Mouse (Mus musculus) fibroblast of lung, adult 2 months (primary cell): ENCODE results near the gene Nat8f4.
"Not testable (repeated sequence)": the region's sequence is repeated elsewhere in the genome, so short reads cannot be mapped to it uniquely, and the experiment has no call there.

Source experiments
- DNase-seq: peaks from one replicate; pipeline ENCODE4 v3.0.0-alpha.2; 2011; ENCODE audit warnings: low read depth

Gene Nat8f4

GRCm38 (mm10) chr6:85898596-85899475, 5.8 kb downstream of the Nat8f4 start:
- peak; percentile 43 for DNase-seq

DNA sequence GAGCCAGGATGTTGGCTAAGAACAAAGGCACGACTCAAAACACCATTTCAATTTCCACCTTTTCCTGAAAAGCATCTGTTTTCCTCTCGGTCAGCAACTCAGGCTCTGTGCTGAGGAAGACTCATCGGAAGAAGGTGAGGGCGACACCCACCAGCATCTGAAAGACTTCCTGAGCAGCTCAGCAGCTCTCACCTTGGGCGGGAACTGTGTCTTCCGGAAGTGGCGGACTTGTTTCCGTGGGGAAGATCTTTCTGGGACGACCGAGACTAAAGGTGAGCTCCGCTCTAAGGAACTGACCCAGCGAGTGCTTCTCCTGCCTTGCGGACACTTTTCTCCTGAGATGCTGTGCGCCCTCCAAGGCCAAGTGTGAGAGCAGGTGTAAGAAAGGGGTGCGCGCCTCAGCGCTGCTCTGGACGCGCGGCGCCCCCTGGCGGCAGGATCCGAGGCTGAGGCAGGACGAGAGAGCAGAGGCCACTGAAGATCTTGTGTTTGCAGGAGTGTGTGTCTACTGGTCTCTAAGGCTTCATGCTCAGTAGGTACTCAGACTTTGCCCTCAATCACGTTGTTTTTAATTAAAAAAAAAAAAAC, 9.5 kb downstream of the Nat8f4 start:
- not testable (repeated sequence) for DNase-seq

- no peak for DNase-seq
Observed at GRCm38 (mm10) chr6:85888961-85889360, 15.7 kb downstream of the Nat8f4 start.

GRCm38 (mm10) chr6:85884311-85884710, 20.4 kb downstream of the Nat8f4 start:
- DNase-seq, result no peak

- not testable (repeated sequence) for DNase-seq
Observed at GRCm38 (mm10) chr6:85883246-85883645, 21.4 kb downstream of the Nat8f4 start.

- not testable (repeated sequence) for DNase-seq
Observed at GRCm38 (mm10) chr6:85869006-85869405, 35.7 kb downstream of the Nat8f4 start, which contains the start of gene Nat8f2. Nat8f2 (minus strand) TSS chr6:85869158.

DNA sequence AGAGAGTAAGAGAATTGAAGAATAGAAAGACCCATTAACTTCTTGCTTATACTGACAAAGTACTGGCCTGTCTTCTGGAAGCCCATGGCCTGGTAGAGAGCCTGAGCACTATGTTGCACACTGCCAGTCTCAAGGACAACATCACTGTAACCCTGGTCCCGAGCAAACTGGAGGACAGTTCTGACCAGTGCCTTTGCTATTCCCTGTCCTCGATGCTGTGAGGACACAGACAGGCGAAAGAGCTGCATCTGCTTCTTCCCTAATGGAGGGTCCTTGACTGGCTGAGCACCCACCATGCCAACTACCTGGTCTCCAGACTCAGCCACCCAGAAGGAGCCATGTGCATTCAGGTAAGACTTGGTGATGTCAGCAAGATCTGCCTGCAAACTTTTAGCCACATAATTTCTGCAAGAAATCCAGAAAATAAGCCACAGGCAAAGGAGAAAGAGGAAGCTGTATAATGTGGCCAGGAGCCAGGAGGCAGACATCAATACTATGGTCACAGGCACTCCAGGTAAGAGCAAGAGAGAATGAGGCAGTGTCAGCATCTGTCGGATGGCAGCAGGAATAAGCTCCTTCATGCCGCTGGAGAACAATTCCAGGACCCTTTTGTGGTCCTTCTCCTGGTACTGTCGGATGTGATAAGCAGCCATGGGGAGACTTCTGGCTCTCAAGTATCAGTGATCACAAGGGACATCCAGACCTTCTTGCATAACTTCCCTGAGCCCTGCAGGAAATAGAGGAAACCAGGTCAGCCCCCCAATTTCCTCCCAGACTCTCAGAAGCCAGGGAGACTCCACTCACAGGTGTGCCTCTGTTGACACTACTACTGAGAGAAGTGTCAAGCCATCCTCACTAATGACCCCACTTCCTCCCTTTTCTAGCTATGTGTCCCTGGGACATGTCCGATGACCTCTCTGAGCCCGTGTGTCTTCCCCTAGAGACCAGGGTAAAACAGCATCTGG, 36.7 kb downstream of the Nat8f4 start:
- no peak for DNase-seq

DNA sequence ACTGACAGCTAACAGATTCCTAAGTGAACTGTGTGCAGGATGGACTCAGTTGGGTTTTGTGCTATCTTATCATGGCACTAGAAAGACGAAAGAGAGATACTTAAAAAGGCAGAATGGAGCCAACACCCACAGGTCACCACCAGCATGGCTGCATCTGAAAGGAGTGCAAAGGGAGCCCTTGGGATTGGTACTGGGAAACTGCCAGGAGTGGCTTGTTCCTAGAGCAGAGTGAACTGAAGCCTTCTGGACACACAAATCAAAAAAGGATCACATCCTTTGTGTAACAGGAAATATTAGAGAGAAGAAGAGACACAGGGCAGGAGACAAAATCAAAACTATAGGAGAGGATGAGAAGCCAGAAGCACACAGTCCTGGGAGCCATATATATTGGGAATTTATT, 37.7 kb downstream of the Nat8f4 start:
- not testable (repeated sequence) for DNase-seq

- DNase-seq, result not testable (repeated sequence)
Observed at GRCm38 (mm10) chr6:85866166-85866565, 38.5 kb downstream of the Nat8f4 start.

GRCm38 (mm10) chr6:85864900-85865639, 39.6 kb downstream of the Nat8f4 start:
- DNase-seq, result peak; percentile 71

DNA sequence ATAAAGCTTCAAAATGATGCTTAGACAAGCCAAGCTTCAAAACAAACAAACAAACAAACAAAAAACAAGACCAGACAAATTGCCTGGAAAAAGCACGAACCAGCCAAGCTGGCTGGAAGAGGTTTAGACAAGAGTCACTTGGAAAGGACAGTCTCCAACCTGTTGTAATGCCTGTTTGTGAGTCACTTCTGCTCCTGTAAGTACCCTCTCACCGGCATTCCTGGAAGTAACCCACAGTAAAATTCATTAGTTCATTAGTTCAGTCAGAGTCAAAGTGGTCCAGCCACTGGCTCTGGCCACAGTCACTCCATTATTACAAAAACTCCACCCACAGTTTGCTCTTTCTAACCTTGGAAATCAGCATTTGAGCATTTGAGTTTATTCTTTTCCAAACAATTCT, 40.8 kb downstream of the Nat8f4 start:
- no peak for DNase-seq

- DNase-seq, result no peak
Observed at GRCm38 (mm10) chr6:85863136-85863535, 41.5 kb downstream of the Nat8f4 start.

DNA sequence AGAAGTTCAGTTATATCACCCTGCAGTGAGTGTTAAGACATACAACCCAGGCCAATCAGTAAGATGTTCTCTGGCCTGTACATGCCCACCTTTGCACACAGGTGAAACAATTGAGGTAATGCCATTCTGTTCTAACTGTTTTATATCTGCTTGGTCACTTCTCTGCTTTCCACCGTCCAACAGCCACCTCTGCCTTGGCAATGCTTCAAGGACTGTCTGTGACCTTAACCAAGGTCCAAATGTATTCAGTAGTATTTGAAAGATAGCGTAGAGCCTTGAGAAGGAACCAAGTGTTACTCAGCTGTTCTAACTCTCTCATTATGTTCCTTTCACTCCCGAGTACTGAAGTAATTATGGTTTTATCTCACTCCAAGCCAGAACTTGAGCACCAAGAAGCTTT, 42.1 kb downstream of the Nat8f4 start:
- no peak for DNase-seq

DNA sequence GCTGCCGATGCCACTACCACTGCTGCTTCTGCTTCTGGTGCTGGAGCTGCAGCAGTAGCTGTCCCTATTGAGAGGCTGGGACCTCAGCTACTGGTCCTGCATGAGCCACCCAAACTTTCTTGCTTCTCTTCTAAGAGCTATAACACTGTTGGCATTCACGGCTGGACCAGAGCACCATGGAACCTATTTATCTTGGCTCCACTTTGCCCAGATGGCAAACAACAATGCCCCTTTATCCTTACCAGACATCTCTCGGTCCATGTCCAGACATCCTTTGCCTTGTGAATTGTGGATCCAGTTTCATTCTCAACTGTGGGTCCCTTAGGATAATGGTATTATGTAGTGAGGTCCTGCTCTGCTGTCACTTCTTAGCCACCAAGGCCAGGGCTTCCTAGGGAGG, 43.4 kb downstream of the Nat8f4 start:
- no peak for DNase-seq

DNA sequence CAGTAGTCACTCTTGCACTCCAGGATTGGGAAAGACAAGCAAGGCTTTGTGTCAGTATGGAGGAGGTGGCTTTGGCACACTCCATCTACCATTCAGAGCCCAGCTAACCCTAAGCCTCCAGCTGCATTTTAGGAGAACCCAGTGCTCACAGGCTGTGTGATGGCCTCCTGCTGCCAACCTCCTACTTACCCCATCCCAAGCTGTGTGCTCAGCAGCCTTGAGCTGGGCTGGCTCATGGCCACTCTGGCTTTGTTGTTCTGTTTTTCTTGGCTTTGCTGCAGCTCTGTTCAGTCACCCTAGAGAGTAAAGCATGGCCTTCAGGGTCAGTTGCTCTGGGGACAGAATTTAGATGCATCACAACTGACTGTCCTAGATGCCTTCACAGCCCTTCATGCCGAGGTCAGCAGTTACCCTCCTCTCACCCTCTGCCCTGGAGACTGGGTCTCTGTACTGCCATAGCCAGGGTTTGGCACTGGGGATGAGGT, 48.4 kb downstream of the Nat8f4 start:
- peak; percentile 89 for DNase-seq

- DNase-seq, result no peak
Observed at GRCm38 (mm10) chr6:85853481-85853880, 51.2 kb downstream of the Nat8f4 start.

DNA sequence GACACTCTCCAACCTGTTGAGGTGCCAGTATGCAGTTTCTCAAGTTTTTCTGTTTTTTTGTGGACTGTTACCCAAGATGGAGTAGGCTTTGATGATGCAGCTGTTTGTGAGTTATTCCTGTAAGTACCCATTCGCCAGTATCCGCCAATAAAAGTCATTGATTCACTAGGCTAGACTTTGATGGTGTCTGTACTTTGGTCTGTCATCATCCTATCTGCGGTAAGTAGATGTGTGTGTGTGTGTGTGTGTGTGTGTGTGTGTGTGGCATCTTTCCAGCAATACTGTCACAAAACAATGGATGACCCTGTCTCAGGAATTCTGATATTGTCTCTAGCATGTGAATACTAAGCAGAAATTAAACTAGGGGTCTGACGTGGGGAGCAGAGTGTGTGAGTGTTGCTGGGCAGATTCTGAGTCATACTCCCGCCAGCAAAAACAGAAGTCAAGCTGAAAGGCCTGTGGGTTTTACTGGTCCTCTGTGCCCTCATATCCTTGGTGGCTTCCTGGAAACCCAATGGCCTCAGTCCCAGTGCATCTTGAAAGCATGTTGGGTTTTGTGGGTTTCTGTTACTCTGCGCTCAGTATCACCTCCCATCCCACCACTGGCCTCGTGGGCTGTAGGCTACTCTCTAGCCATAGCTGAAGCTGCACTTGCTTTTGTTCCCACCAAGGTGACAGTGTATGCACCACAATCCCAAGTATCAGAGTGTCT, 53.5 kb downstream of the Nat8f4 start:
- no peak for DNase-seq

DNA sequence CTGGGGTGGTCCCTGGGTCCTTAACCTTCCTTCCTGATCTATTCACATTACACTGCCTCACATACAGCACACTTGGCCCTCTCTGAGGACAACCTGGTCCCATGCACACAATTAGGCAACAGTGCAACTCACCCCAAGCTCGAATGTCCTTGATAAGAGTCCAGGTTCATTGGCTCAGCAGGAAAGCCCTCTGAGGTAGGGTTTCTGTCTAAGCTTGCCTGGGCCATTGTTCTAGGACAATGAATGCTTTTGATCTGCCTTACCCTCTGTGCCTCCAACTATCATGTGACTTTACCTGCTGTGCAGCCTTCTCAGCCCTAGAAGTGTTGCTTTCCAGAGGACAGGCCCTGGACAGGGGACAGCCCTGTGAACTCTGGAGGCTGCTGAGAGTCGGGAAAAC, 55.4 kb downstream of the Nat8f4 start:
- no peak for DNase-seq
